Mouse (Mus musculus): ENCODE measurements at regions not wholly inside any gene's neighbourhood (a gene's known extent, or its start where the extent isn't known, plus 50 kb on each side); places are given as distances from the start of the nearest gene placed in this dataset.
"Not testable (repeated sequence)": the region's sequence is repeated elsewhere in the genome, so short reads cannot be mapped to it uniquely, and the experiment has no call there.

DNA sequence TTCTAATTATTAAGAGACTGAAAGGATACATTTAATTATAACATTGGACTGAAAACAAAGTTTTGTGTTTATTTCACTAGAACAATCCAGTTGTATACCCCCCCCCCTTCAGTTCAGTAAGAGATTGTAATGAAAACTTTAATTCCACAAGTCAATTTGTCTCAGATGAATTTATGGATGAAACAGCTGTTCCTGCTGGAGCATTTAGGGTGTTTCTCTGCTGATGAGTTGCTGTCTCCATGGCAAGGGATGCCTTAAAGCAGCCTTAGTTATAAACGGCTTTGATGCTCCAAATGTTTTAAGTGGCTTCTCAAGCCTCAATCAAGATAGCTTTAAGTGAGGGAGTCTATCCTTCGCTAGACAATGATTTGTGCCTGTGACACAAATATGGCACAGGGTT, 112.1 kb upstream of the Ctso start:
- no peak for DNase-seq (ENCODE audit: low spot score)
- ATAC-seq (ENCODE audit: extremely low read depth, insufficient number of reproducible peaks, low FRiP score, poor library complexity, severe bottlenecking): no peak
- Histone ChIP-seq H3K4me3 (ENCODE audit: low read depth, low read length) (no peak overlapping the region), H3K9me3 (replicated peaks) (no peaks in the 10 kb centered on the region), H3K4me1 (ENCODE audit: insufficient read depth, low read depth, low read length) (no peaks in the 10 kb centered on the region), H3K36me3 (replicated peaks) (no peaks in the 10 kb centered on the region), H3K27me3 (ENCODE audit: insufficient read depth, low read length) (no peaks in the 10 kb centered on the region)
- TF ChIP-seq CTCF (IDR thresholded peaks at IDR 0.05; ENCODE audit: low read depth, low read length) (no peak), GATA1 (IDR thresholded peaks at IDR 0.05; ENCODE audit: borderline replicate concordance, low read length) (no peak), TAL1 (conservative IDR thresholded peaks at IDR 0.05; ENCODE audit: low read depth, low read length) (no peak), GATA2 (IDR thresholded peaks at IDR 0.05; ENCODE audit: borderline replicate concordance, low read depth, low read length) (no peak), POLR2AphosphoS5 (IDR thresholded peaks at IDR 0.05; ENCODE audit: insufficient replicate concordance, low read depth, low read length) (no peak)

GRCm38 (mm10) chr3:81829525-81829924, 102.9 kb upstream of the Ctso start:
- H3K27me3 ChIP-seq (ENCODE audit: insufficient read depth, low read length): no peaks in the 10 kb centered on the region
- DNase-seq (ENCODE audit: low spot score) (no peak), ATAC-seq (ENCODE audit: extremely low read depth, insufficient number of reproducible peaks, low FRiP score, poor library complexity, severe bottlenecking) (no peak)
- TF ChIP-seq TAL1 (conservative IDR thresholded peaks at IDR 0.05; ENCODE audit: low read depth, low read length): no peak
- no peak for TF ChIP-seq GATA1 (IDR thresholded peaks at IDR 0.05; ENCODE audit: borderline replicate concordance, low read length)
- no peak for TF ChIP-seq GATA2 (IDR thresholded peaks at IDR 0.05; ENCODE audit: borderline replicate concordance, low read depth, low read length)
- no peak for TF ChIP-seq CTCF (IDR thresholded peaks at IDR 0.05; ENCODE audit: low read depth, low read length)
- no peak for TF ChIP-seq POLR2AphosphoS5 (IDR thresholded peaks at IDR 0.05; ENCODE audit: insufficient replicate concordance, low read depth, low read length)
- no peak overlapping the region for H3K4me3 ChIP-seq (ENCODE audit: low read depth, low read length)
- no peaks in the 10 kb centered on the region for H3K36me3 ChIP-seq (replicated peaks)
- H3K9me3 ChIP-seq (replicated peaks): no peaks in the 10 kb centered on the region
- no peaks in the 10 kb centered on the region for H3K4me1 ChIP-seq (ENCODE audit: insufficient read depth, low read depth, low read length)

DNA sequence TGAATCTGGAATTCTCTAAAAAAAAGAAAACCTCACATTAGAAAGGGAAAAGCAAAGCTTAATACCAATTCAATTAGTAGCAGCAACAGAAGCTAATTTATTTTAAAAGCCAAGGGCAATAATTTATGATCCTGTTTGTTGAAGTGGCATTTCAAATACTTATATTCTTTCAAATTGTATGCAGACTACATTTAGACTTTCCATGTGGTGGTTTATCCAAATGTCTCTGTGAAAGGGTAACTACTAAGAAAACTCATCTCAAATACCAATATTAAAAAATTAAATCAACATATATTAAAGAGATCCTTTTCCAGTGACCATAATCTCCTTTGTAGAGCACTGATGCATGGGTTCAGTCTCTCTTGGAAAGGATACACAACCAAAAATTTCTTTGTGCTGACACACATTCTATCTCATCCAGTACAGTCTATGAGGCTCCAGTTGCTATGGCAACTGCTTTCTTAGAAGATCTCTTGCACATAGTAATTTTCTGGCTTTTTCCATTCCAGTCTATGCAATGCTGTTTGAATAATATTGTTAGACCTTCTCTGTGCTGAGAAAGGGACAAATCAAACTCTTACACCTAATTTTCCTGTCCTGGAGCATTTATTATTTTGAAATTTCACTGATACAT, 102.3 kb upstream of the Ctso start:
- Histone ChIP-seq H3K36me3 (replicated peaks) (no peaks in the 10 kb centered on the region), H3K27me3 (ENCODE audit: insufficient read depth, low read length) (no peaks in the 10 kb centered on the region), H3K4me1 (ENCODE audit: insufficient read depth, low read depth, low read length) (no peaks in the 10 kb centered on the region), H3K4me3 (ENCODE audit: low read depth, low read length) (no peak overlapping the region), H3K9me3 (replicated peaks) (no peaks in the 10 kb centered on the region)
- DNase-seq (ENCODE audit: low spot score) (no peak), ATAC-seq (ENCODE audit: extremely low read depth, insufficient number of reproducible peaks, low FRiP score, poor library complexity, severe bottlenecking) (no peak)
- TF ChIP-seq CTCF (IDR thresholded peaks at IDR 0.05; ENCODE audit: low read depth, low read length) (no peak), POLR2AphosphoS5 (IDR thresholded peaks at IDR 0.05; ENCODE audit: insufficient replicate concordance, low read depth, low read length) (no peak), GATA2 (IDR thresholded peaks at IDR 0.05; ENCODE audit: borderline replicate concordance, low read depth, low read length) (no peak), TAL1 (conservative IDR thresholded peaks at IDR 0.05; ENCODE audit: low read depth, low read length) (no peak), GATA1 (IDR thresholded peaks at IDR 0.05; ENCODE audit: borderline replicate concordance, low read length) (no peak)

- Histone ChIP-seq H3K4me1 (ENCODE audit: insufficient read depth, low read depth, low read length) (no peaks in the 10 kb centered on the region), H3K36me3 (replicated peaks) (no peaks in the 10 kb centered on the region), H3K4me3 (ENCODE audit: low read depth, low read length) (no peak overlapping the region), H3K9me3 (replicated peaks) (peaks cover 9% of the 10 kb centered on the region; the same call in 1 of the 2 replicates), H3K27me3 (ENCODE audit: insufficient read depth, low read length) (no peaks in the 10 kb centered on the region)
- ATAC-seq (ENCODE audit: extremely low read depth, insufficient number of reproducible peaks, low FRiP score, poor library complexity, severe bottlenecking) (no peak), DNase-seq (ENCODE audit: low spot score) (no peak)
- TF ChIP-seq GATA1 (IDR thresholded peaks at IDR 0.05; ENCODE audit: borderline replicate concordance, low read length) (no peak), TAL1 (conservative IDR thresholded peaks at IDR 0.05; ENCODE audit: low read depth, low read length) (no peak), GATA2 (IDR thresholded peaks at IDR 0.05; ENCODE audit: borderline replicate concordance, low read depth, low read length) (no peak), CTCF (IDR thresholded peaks at IDR 0.05; ENCODE audit: low read depth, low read length) (no peak), POLR2AphosphoS5 (IDR thresholded peaks at IDR 0.05; ENCODE audit: insufficient replicate concordance, low read depth, low read length) (no peak)
Measured at GRCm38 (mm10) chr3:81835380-81836157, 96.8 kb upstream of the Ctso start.

DNA sequence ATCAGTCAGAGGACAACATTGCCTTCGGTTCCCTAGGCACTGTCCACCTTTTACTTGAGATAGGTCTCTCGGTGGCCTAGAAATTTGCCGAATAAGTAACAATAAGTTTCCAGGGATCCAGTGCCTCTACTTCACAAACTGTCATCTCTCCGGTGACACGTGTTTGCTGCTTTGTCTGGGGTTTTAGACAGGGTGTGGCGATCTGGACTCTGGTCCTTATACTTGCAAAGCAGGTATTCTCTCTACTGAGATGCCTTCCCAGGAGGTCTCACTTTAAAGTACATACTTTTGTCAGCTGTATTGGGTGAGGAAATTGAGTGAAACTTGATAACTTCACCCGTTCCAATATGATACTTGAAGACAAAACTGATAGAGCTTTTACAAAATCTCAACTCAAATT, 95.9 kb upstream of the Ctso start:
- Histone ChIP-seq H3K4me3 (ENCODE audit: low read depth, low read length) (no peak overlapping the region), H3K36me3 (replicated peaks) (no peaks in the 10 kb centered on the region), H3K4me1 (ENCODE audit: insufficient read depth, low read depth, low read length) (no peaks in the 10 kb centered on the region), H3K9me3 (replicated peaks) (peaks cover 9% of the 10 kb centered on the region; the same call in 1 of the 2 replicates), H3K27me3 (ENCODE audit: insufficient read depth, low read length) (no peaks in the 10 kb centered on the region)
- TF ChIP-seq TAL1 (conservative IDR thresholded peaks at IDR 0.05; ENCODE audit: low read depth, low read length): no peak
- TF ChIP-seq POLR2AphosphoS5 (IDR thresholded peaks at IDR 0.05; ENCODE audit: insufficient replicate concordance, low read depth, low read length): no peak
- TF ChIP-seq GATA1 (IDR thresholded peaks at IDR 0.05; ENCODE audit: borderline replicate concordance, low read length): no peak
- TF ChIP-seq GATA2 (IDR thresholded peaks at IDR 0.05; ENCODE audit: borderline replicate concordance, low read depth, low read length): no peak
- TF ChIP-seq CTCF (IDR thresholded peaks at IDR 0.05; ENCODE audit: low read depth, low read length): no peak
- no peak for ATAC-seq (ENCODE audit: extremely low read depth, insufficient number of reproducible peaks, low FRiP score, poor library complexity, severe bottlenecking)
- no peak for DNase-seq (ENCODE audit: low spot score)

- not testable (repeated sequence) for H3K27me3 ChIP-seq (ENCODE audit: insufficient read depth, low read length); H3K4me3 ChIP-seq (ENCODE audit: low read depth, low read length); H3K36me3 ChIP-seq (replicated peaks); H3K4me1 ChIP-seq (ENCODE audit: insufficient read depth, low read depth, low read length); DNase-seq (ENCODE audit: low spot score); H3K9me3 ChIP-seq (replicated peaks); ATAC-seq (ENCODE audit: extremely low read depth, insufficient number of reproducible peaks, low FRiP score, poor library complexity, severe bottlenecking)
Measured at GRCm38 (mm10) chr3:81838121-81838520, 94.3 kb upstream of the Ctso start.
